Mouse (Mus musculus) liver, embryonic 12.5 days (tissue): ENCODE results near the gene Slc38a3. TPM values are rescaled to one million over a fixed set of nuclear protein-coding genes. Genes with fewer than 3 reads are reported as not detected.

Experiments used
- polyA plus RNA-seq: library from polyadenylated mRNA; unstranded; fragments of >200 nt; fragmentation: Nextera tagmentation; extraction: Ambion mirVana; gene quantifications from 2 replicates; pipeline ENCODE4 v1.2.1, GENCODE M21; 2016

Gene Slc38a3
- polyA plus RNA-seq, 1 experiment from 2014 or later, result 3.3 TPM

Other genes starting within 250 kb of the Slc38a3 start
- 25.9 and 26.4 TPM in 2 replicates for gene Tmem115, start 135.6 kb downstream of the Slc38a3 start, polyA plus RNA-seq
- 18.5 and 19.5 TPM in 2 replicates for gene Cyb561d2, start 127.3 kb downstream of the Slc38a3 start, polyA plus RNA-seq
- 15.3 and 16.0 TPM in 2 replicates for gene Nprl2, start 127.3 kb downstream of the Slc38a3 start, polyA plus RNA-seq
- not detected in 2 replicates for gene Zmynd10, start 122.2 kb downstream of the Slc38a3 start, polyA plus RNA-seq
- 22.2 and 24.8 TPM in 2 replicates for gene Rassf1, start 118.0 kb downstream of the Slc38a3 start, polyA plus RNA-seq
- gene Tusc2, start 106.3 kb downstream of the Slc38a3 start, polyA plus RNA-seq, result 48.6 and 52.7 TPM in 2 replicates
- gene Hyal2, start 101.6 kb downstream of the Slc38a3 start, polyA plus RNA-seq, result 53.9 and 57.6 TPM in 2 replicates
- gene Hyal1, start 92.6 kb downstream of the Slc38a3 start, polyA plus RNA-seq, result 3.6 and 3.9 TPM in 2 replicates
- gene Naa80, start 90.6 kb downstream of the Slc38a3 start, polyA plus RNA-seq, result 12.5 and 12.9 TPM in 2 replicates
- gene Hyal3, start 88.7 kb downstream of the Slc38a3 start, polyA plus RNA-seq, result 0.99 and 1.2 TPM in 2 replicates
- 171 TPM in 2 replicates for gene Ifrd2, start 81.9 kb downstream of the Slc38a3 start, polyA plus RNA-seq
- gene Sema3b, start 60.3 kb downstream of the Slc38a3 start, polyA plus RNA-seq, result 0.35 and 0.52 TPM in 2 replicates
- 206 and 210 TPM in 2 replicates for gene Gnai2, start 34.2 kb downstream of the Slc38a3 start, polyA plus RNA-seq
- gene Gnat1, start 10.2 kb upstream of the Slc38a3 start, polyA plus RNA-seq, result 1.9 and 2.4 TPM in 2 replicates
- gene Sema3f, start 40.9 kb upstream of the Slc38a3 start, polyA plus RNA-seq, result 3.9 and 4.2 TPM in 2 replicates
- gene Rbm5, start 101.5 kb upstream of the Slc38a3 start, polyA plus RNA-seq, result 84.3 and 88.6 TPM in 2 replicates
- 45.7 and 49.2 TPM in 2 replicates for gene Rbm6, start 203.7 kb upstream of the Slc38a3 start, polyA plus RNA-seq
- 5.7 and 7.4 TPM in 2 replicates for gene Mon1a, start 218.6 kb upstream of the Slc38a3 start, polyA plus RNA-seq
- 0.57 and 0.92 TPM in 2 replicates for gene Mst1r, start 237.3 kb upstream of the Slc38a3 start, polyA plus RNA-seq